Mouse (Mus musculus) layer of hippocampus, postnatal 25 days (tissue): ENCODE measurements around the gene Zbtb7a. TPM values are rescaled to one million over a fixed set of nuclear protein-coding genes. Genes with fewer than 3 reads are reported as not detected.

Experiments
- DNase-seq, 2 experiments: peaks; one replicate each; pipeline ENCODE4 v3.0.0; 2022; ENCODE audit warnings: mixed read lengths in 2 of 2, low spot score in 1 of 2; ENCODE audit errors: extremely low spot score in 1 of 2
- total RNA-seq, 2 experiments: library from RNA; stranded (reverse); gene quantifications; 2 replicates each; pipeline ENCODE4 v1.2.3; 2021

The Zbtb7a gene
- total RNA-seq, 2 experiments from 2014 or later, result 94.7 to 101 TPM

DNA sequence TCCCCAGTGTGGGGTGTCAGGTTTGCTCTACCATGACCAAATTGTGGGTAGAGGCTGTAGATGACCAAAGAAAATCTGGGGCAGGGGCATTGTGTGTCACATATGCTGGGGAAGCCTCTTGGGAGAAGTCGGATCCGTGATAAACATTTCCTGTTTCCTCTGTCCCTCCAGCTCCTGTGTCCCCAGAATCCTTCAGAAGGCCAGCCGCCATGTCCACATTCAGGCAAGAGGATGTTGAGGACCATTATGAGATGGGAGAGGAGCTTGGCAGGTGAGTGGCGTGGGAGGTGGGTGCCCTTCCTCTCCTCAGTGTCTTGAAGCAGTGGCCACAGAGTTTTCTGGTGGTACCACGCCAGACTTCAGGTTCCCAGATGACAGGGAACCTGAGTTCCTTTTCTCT lies 48.8 kb downstream of the Zbtb7a start, which contains the start of gene 4930442H23Rik:
4930442H23Rik (minus strand) TSS at position 45 of the 400 bp plus-strand sequence.
- no peak for DNase-seq

- DNase-seq, result no peak
Measured at GRCm38 (mm10) chr10:81184765-81185164, 49.7 kb downstream of the Zbtb7a start.

DNA sequence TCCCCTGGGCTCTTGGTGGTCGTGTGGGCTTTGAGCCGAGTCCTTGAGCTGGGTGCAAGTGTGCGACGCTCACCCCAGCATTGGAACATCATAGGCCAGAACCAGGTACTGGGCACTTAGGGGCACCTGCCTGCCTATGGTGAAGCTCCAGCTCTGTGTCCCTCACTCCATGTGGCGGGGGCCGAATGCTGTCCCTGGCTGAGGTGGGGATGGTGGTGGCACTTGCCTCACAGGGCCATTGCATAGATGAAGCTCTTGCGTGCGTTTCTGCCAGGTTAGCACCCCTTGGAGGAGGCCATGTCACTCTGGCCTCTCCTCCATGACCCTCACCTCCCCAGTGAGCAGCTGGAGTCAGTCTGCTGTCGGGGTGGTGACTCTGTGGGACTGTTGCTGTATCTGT lies 52.1 kb downstream of the Zbtb7a start:
- DNase-seq, result no peak

GRCm38 (mm10) chr10:81189821-81190220 lies 54.8 kb downstream of the Zbtb7a start:
- no peak for DNase-seq

- no peak for DNase-seq
Measured at GRCm38 (mm10) chr10:81190236-81190911, 55.4 kb downstream of the Zbtb7a start.

- no peak for DNase-seq
Measured at GRCm38 (mm10) chr10:81190912-81191321, 55.9 kb downstream of the Zbtb7a start.

DNA sequence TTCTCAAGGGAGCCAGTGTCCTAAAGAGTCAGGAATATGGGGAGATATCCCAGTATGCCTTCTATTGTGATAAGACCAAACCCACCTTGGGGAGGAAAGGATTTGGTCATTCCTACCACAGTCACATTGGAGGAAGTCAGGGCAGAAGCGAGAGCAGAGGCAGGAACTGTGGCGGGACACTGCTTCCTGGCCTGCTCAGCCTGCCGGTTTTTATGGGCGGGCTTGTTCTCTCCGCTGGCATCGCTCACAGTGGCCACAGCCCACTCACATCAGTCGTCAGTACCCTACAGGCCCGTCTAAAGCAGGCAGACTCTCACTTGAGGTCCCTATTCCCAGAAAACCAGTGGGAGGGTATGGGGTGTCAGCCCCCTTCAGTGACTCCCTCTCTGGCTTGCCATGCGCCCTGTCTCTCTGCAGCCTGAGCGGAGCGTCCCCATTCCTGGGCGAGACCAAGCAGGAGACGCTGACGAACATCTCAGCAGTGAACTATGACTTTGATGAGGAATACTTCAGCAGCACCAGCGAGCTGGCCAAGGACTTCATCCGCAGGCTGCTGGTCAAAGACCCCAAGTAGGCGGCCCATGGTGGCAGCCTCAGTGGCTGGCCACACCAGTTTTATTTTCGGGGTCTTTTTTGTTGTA lies 56.4 kb downstream of the Zbtb7a start:
- no peak for DNase-seq

DNA sequence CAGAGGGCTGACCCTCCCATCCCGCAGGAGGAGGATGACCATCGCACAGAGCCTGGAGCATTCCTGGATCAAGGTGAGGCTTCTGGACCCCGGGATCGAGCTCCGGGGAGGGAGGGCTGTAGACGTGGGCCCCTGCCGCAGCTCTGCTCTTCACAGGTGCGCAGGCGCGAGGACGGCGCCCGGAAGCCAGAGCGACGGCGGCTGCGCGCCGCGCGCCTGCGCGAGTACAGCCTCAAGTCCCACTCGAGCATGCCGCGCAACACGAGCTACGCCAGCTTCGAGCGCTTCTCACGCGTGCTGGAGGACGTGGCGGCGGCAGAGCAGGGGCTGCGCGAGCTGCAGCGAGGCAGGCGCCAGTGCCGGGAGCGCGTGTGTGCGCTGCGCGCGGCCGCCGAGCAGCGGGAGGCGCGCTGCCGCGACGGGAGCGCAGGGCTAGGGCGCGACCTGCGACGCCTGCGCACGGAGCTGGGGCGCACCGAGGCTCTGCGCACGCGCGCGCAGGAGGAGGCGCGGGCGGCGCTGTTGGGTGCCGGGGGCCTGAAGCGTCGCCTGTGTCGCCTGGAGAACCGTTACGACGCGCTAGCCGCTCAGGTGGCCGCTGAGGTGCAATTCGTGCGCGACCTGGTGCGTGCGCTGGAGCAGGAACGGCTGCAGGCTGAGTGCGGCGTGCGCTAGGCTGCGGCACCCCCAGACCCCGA lies 57.4 kb downstream of the Zbtb7a start:
- peak; percentile 71 to 77 for DNase-seq

- DNase-seq, result no peak
Measured at GRCm38 (mm10) chr10:81192968-81193501, 58.0 kb downstream of the Zbtb7a start.

DNA sequence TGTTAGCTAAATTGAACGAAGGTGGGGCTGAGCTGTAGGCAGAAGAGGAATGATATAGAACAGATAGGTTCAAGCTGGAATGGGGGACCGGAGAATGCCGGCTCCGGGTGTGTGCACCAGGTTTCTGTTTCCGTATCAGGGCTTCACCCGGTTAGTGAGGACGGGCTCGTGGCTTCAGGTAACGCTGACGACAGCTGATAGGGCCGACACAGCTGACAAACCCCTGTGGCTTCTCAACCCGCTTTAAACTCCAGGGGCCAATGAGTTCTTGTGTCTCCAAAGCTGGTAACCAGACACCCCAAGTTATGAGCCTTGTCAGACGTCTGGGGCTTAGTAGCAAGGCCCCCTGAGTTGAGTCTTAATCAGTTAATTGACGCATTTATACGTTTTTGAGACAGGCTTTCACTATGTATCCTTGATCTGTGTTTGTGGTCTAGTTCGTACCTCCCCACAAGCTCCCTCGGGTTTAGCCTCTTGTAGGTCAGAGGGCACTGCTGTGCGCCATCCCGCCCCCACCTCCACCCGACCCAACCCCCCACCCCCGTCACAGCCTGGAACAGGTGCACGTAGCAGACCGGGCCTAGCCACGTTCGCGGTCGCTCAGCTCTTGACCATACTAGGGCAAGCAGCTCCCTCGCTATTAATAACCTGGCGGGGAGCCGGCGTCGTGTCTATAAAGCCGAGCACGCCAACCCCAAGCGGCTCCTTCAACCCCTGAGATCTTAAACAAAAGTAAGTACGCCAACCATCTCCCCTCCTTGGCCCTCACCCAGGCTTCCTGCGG lies 59.2 kb downstream of the Zbtb7a start:
- no peak for DNase-seq

GRCm38 (mm10) chr10:81195300-81195699 lies 60.3 kb downstream of the Zbtb7a start:
- no peak for DNase-seq

- no peak for DNase-seq
Measured at GRCm38 (mm10) chr10:81196470-81197065, 61.5 kb downstream of the Zbtb7a start.

GRCm38 (mm10) chr10:81197305-81197704 lies 62.3 kb downstream of the Zbtb7a start:
- no peak for DNase-seq

DNA sequence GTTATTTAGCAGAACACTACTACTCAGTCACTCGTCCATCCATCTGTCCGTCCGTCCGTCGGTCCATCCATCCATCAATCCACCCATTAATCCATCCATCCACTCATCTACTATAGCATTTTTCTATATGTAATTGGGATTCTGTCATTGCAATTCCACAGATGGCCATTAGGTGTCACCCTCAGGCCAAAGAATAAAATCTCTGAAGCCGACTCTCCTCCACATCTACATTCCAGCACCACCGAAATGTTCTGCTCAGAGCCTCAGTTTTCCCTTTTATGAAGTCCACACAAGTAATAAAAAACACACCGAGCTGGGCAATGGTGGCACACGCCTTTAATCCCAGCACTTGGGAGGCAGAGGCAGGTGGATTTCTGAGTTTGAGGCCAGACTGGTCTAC lies 63.2 kb downstream of the Zbtb7a start:
- peak in 1 of 2 experiments; percentile 77 for DNase-seq

DNA sequence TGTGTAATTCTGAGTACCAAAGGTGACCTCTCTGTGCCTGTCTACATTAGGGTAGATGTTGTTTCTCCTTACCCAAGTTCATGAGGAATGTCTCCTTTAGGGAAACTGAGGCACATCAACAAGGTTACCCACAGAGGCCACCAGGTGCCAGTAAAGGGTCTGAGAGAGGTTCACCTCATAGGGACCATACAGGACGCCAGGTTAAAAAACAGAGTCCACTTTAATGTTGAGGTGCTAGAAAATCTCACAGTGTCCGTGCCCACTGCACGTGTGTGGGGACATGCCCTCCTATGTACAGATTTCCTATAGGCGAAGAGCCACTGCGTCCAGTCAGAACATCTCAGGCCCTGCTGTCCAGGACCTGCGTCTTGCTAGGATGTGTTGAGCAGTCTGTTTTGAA lies 64.0 kb downstream of the Zbtb7a start:
- no peak for DNase-seq

GRCm38 (mm10) chr10:81200141-81200540 lies 65.1 kb downstream of the Zbtb7a start:
- DNase-seq, result no peak

DNA sequence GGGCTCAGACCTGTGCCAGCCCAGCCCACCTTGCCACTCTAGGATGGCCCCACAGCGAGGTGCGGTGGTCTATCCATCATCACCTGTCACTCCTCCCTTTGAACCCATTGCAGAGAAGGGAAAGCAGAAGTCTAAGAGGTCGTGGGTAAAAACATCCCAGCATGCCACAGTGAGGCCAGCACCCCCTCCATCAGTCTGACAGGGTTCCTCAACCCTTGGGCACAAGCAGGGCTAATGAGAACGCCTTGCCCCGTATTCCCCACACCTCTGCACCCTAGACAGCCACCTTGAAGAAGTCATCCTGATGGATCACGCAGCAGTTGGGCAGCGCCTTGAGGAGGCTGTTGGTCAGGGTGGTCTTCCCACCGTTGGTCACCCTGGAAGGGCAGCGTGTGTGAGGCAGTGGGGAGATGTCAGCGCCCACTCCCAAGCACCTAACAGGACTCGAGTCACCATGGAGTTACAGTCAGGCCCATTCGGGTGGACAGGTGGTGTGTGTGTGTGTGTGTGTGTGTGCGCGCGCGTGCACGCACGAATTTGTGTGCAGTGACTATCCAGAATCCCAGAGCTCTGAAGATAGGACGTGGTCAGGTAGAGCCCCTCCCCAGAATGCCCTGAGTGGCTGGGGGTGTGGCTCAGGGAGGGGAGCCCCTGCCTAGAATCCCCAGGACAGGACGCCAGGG lies 65.7 kb downstream of the Zbtb7a start:
- no peak for DNase-seq

GRCm38 (mm10) chr10:81201807-81202758 lies 67.1 kb downstream of the Zbtb7a start, which contains the start of gene Nmrk2:
Gene Nmrk2 (minus strand): TSS chr10:81202051.
- DNase-seq, result no peak
